Mouse (Mus musculus) hindbrain, embryonic 10.5 days (tissue): ENCODE results near the gene Nadsyn1. TPM values are rescaled to one million over a fixed set of nuclear protein-coding genes. Genes with fewer than 3 reads are reported as not detected.

ENCODE experiments used
- DNase-seq: peaks from one replicate; pipeline ENCODE4 v3.0.0-alpha.2; 2017; ENCODE audit warnings: low spot score
- H3K27ac ChIP-seq: fragments of 300-500 bp; sonication (generic); 2 replicates; pipeline ENCODE4 v1.5.1; 2016; ENCODE audit warnings: mild to moderate bottlenecking, moderate library complexity
- H3K27me3 ChIP-seq: fragments of 300-500 bp; sonication (generic); 2 replicates; pipeline ENCODE4 v1.6.1; 2016; ENCODE audit warnings: mild to moderate bottlenecking; ENCODE audit not compliant: poor library complexity, insufficient read depth, severe bottlenecking
- H3K36me3 ChIP-seq: fragments of 300-500 bp; sonication (generic); 2 replicates; pipeline ENCODE4 v1.6.1; 2016; ENCODE audit warnings: mild to moderate bottlenecking, moderate library complexity
- H3K4me1 ChIP-seq: fragments of 300-500 bp; sonication (generic); replicated peaks from 2 replicates; pipeline ENCODE4 v1.6.1; 2016; ENCODE audit warnings: mild to moderate bottlenecking
- H3K4me3 ChIP-seq: fragments of 300-500 bp; sonication (generic); 2 replicates; pipeline ENCODE4 v1.5.1; 2016; ENCODE audit warnings: mild to moderate bottlenecking, moderate library complexity
- H3K9me3 ChIP-seq: fragments of 300-500 bp; sonication (generic); 2 replicates; pipeline ENCODE4 v1.6.1; 2016; ENCODE audit warnings: mild to moderate bottlenecking, moderate library complexity
- WGBS: fragments of 180-500 bp; shearing (Covaris S2); methylation state at CpG from one replicate; pipeline ENCODE4 v1.1.7; 2016; 5-methylcytosine and 5-hydroxymethylcytosine counted together
- polyA plus RNA-seq: library from polyadenylated mRNA; unstranded; fragments of >200 nt; fragmentation: Nextera tagmentation; extraction: Ambion mirVana; gene quantifications from 2 replicates; pipeline ENCODE4 v1.2.1, GENCODE M21; 2016

The Nadsyn1 gene
- polyA plus RNA-seq, 1 experiment from 2014 or later = 9.0 TPM

GRCm38 (mm10) chr7:143832196-143832595 is 9.5 kb upstream of the Nadsyn1 start:
- 89% methylated on average over 8 of the region's 8 CpGs for WGBS
- no peaks in the 10 kb centered on the region for H3K9me3 ChIP-seq
- no peak overlapping the region for H3K27ac ChIP-seq
- H3K27me3 ChIP-seq = no peaks in the 10 kb centered on the region
- no peak for DNase-seq
- no peak overlapping the region for H3K4me3 ChIP-seq
- H3K36me3 ChIP-seq = peaks cover 46% of the 10 kb centered on the region
- H3K4me1 ChIP-seq = peaks cover 46% of the 10 kb centered on the region

- Histone ChIP-seq H3K27me3 (no peaks in the 10 kb centered on the region), H3K36me3 (peaks cover 30% of the 10 kb centered on the region), H3K4me1 (peaks cover 46% of the 10 kb centered on the region), H3K4me3 (peak overlapping the region; percentile 70), H3K9me3 (no peaks in the 10 kb centered on the region), H3K27ac (peak overlapping the region; percentile 96)
- WGBS = 17% methylated on average over 6 of the region's 6 CpGs
- DNase-seq = no peak
Measured at GRCm38 (mm10) chr7:143830399-143830798, 7.8 kb upstream of the Nadsyn1 start.

GRCm38 (mm10) chr7:143829504-143830331 is 7.1 kb upstream of the Nadsyn1 start:
- Histone ChIP-seq H3K27me3 (no peaks in the 10 kb centered on the region), H3K27ac (peak overlapping the region; percentile 96), H3K4me3 (peak overlapping the region; percentile 70), H3K4me1 (peaks cover 41% of the 10 kb centered on the region), H3K36me3 (peaks cover 30% of the 10 kb centered on the region), H3K9me3 (no peaks in the 10 kb centered on the region)
- under 1% methylated on average over 37 of the region's 37 CpGs for WGBS
- peak; percentile 97 for DNase-seq

GRCm38 (mm10) chr7:143826985-143827384 is 4.3 kb upstream of the Nadsyn1 start:
- Histone ChIP-seq H3K27ac (no peak overlapping the region), H3K9me3 (no peaks in the 10 kb centered on the region), H3K4me3 (no peak overlapping the region), H3K36me3 (peaks cover 5% of the 10 kb centered on the region), H3K27me3 (no peaks in the 10 kb centered on the region), H3K4me1 (peaks cover 32% of the 10 kb centered on the region)
- no peak for DNase-seq
- 91% methylated on average over 2 of the region's 2 CpGs for WGBS

GRCm38 (mm10) chr7:143823266-143823605 is 587 bp upstream of the Nadsyn1 start:
- peaks cover 17% of the 10 kb centered on the region for H3K4me1 ChIP-seq
- no peaks in the 10 kb centered on the region for H3K9me3 ChIP-seq
- H3K4me3 ChIP-seq = peak overlapping the region; percentile 69
- WGBS = 80% methylated on average over 4 of the region's 4 CpGs
- H3K27ac ChIP-seq = peak overlapping the region; percentile 92
- H3K36me3 ChIP-seq = peaks cover 10% of the 10 kb centered on the region
- no peaks in the 10 kb centered on the region for H3K27me3 ChIP-seq
- DNase-seq = no peak

- WGBS = 84% methylated on average over 2 of the region's 2 CpGs
- peaks cover 17% of the 10 kb centered on the region for H3K4me1 ChIP-seq
- H3K27ac ChIP-seq = no peak overlapping the region
- peaks cover 30% of the 10 kb centered on the region for H3K36me3 ChIP-seq
- no peak overlapping the region for H3K4me3 ChIP-seq
- no peaks in the 10 kb centered on the region for H3K27me3 ChIP-seq
- DNase-seq = no peak
- H3K9me3 ChIP-seq = no peaks in the 10 kb centered on the region
Measured at GRCm38 (mm10) chr7:143821241-143821640, 1.4 kb downstream of the Nadsyn1 start.

- H3K9me3 ChIP-seq = no peaks in the 10 kb centered on the region
- WGBS = 80% methylated on average over 4 of the region's 4 CpGs
- H3K4me3 ChIP-seq = no peak overlapping the region
- peaks cover 17% of the 10 kb centered on the region for H3K4me1 ChIP-seq
- no peak overlapping the region for H3K27ac ChIP-seq
- no peaks in the 10 kb centered on the region for H3K27me3 ChIP-seq
- H3K36me3 ChIP-seq = peaks cover 50% of the 10 kb centered on the region
- no peak for DNase-seq
Measured at GRCm38 (mm10) chr7:143819201-143819600, 3.4 kb downstream of the Nadsyn1 start.

GRCm38 (mm10) chr7:143808909-143809308 is 13.7 kb downstream of the Nadsyn1 start:
- no peak overlapping the region for H3K4me3 ChIP-seq
- DNase-seq = peak; percentile 11
- no peak overlapping the region for H3K27ac ChIP-seq
- 51% methylated on average over 1 of the region's 1 CpGs for WGBS
- no peaks in the 10 kb centered on the region for H3K27me3 ChIP-seq
- H3K4me1 ChIP-seq = no peaks in the 10 kb centered on the region
- H3K36me3 ChIP-seq = peaks cover 96% of the 10 kb centered on the region
- H3K9me3 ChIP-seq = no peaks in the 10 kb centered on the region

GRCm38 (mm10) chr7:143805199-143805624 is 17.4 kb downstream of the Nadsyn1 start:
- Histone ChIP-seq H3K4me1 (no peaks in the 10 kb centered on the region), H3K27ac (no peak overlapping the region), H3K4me3 (no peak overlapping the region), H3K27me3 (no peaks in the 10 kb centered on the region), H3K36me3 (peaks cover 96% of the 10 kb centered on the region), H3K9me3 (no peaks in the 10 kb centered on the region)
- no peak for DNase-seq
- WGBS = 81% methylated on average over 5 of the region's 5 CpGs

- no peaks in the 10 kb centered on the region for H3K4me1 ChIP-seq
- 90% methylated on average over 8 of the region's 8 CpGs for WGBS
- no peak for DNase-seq
- H3K27me3 ChIP-seq = no peaks in the 10 kb centered on the region
- H3K36me3 ChIP-seq = peaks cover 96% of the 10 kb centered on the region
- no peak overlapping the region for H3K27ac ChIP-seq
- no peaks in the 10 kb centered on the region for H3K9me3 ChIP-seq
- H3K4me3 ChIP-seq = no peak overlapping the region
Measured at GRCm38 (mm10) chr7:143801195-143802065, 21.2 kb downstream of the Nadsyn1 start.

GRCm38 (mm10) chr7:143800770-143801169 is 21.9 kb downstream of the Nadsyn1 start:
- Histone ChIP-seq H3K9me3 (no peaks in the 10 kb centered on the region), H3K4me1 (no peaks in the 10 kb centered on the region), H3K27me3 (no peaks in the 10 kb centered on the region), H3K36me3 (peaks cover 96% of the 10 kb centered on the region), H3K4me3 (no peak overlapping the region), H3K27ac (no peak overlapping the region)
- 90% methylated on average over 1 of the region's 1 CpGs for WGBS
- no peak for DNase-seq

GRCm38 (mm10) chr7:143798783-143799182 is 23.9 kb downstream of the Nadsyn1 start:
- DNase-seq = no peak
- WGBS = 93% methylated on average over 4 of the region's 4 CpGs
- Histone ChIP-seq H3K27ac (no peak overlapping the region), H3K36me3 (peaks cover 91% of the 10 kb centered on the region), H3K4me3 (no peak overlapping the region), H3K27me3 (no peaks in the 10 kb centered on the region), H3K4me1 (no peaks in the 10 kb centered on the region), H3K9me3 (no peaks in the 10 kb centered on the region)

GRCm38 (mm10) chr7:143793121-143793520 is 29.5 kb downstream of the Nadsyn1 start:
- Histone ChIP-seq H3K27me3 (no peaks in the 10 kb centered on the region), H3K27ac (no peak overlapping the region), H3K9me3 (no peaks in the 10 kb centered on the region), H3K4me3 (no peak overlapping the region), H3K36me3 (peaks cover 34% of the 10 kb centered on the region), H3K4me1 (no peaks in the 10 kb centered on the region)
- DNase-seq = peak; percentile 33
- 66% methylated on average over 4 of the region's 4 CpGs for WGBS
